ENCODE assay signal across 8 mouse cellular contexts in the genomic region with DNA sequence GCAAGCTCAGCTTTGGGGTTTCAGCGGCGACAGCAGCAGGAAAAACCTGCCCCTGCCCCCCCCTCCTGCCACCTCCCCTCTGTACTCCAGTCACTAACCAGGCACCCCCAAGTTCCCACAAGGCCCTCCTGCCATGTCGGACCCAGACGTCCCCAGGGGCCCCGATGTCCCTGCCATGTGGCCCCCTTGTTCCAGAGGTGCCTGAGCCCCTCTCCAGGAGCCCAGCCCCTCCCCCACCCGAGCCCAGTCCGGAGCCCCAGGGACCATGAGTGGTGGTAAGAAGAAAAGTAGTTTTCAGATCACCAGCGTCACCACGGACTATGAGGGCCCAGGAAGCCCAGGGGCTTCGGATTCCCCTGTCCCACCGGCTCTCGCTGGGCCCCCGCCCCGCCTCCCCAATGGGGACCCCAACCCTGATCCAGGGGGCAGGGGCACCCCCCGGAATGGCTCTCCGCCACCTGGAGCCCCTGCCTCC. TPM values are rescaled to one million over a fixed set of nuclear protein-coding genes. Genes with fewer than 3 reads are reported as not detected.
A peak's percentile ranks its signal among the peaks of the same experiment; 100 is the strongest.
DNase-seq lines count a peak whose midpoint lies in the region; ATAC-seq and TF ChIP-seq lines count a peak whose summit lies in the region.

No protein-coding gene starts in this region.

- WGBS in lung, adult 2 months, result 0% methylated on average over 15 of the region's 16 CpGs
- under 1% methylated on average over 16 of the region's 16 CpGs for WGBS in embryonic facial prominence, embryonic 10.5 days
- WGBS in hindbrain, embryonic 10.5 days, result under 1% methylated on average over 16 of the region's 16 CpGs
- WGBS in liver, embryonic 15.5 days (ENCODE audit: insufficient replicate concordance), result under 1% methylated on average over 16 of the region's 16 CpGs
- WGBS in stomach, embryonic 16.5 days, result 0% methylated on average over 16 of the region's 16 CpGs

- TF ChIP-seq CTCF in lung, adult 2 months (IDR thresholded peaks at IDR 0.05; ENCODE audit: insufficient read depth, low read length), result no peak

- no peak for TF ChIP-seq POLR2A in lung, adult 2 months (IDR thresholded peaks at IDR 0.05; ENCODE audit: borderline replicate concordance, extremely low read depth, low read depth, low read length)

- H3K36me3 ChIP-seq in embryonic facial prominence, embryonic 10.5 days (replicated peaks), result peaks cover 25% of the 10 kb centered on the region
- peaks cover 19% of the 10 kb centered on the region for H3K36me3 ChIP-seq in hindbrain, embryonic 10.5 days
- H3K36me3 ChIP-seq in liver, embryonic 15.5 days (replicated peaks), result peaks cover 21% of the 10 kb centered on the region
- H3K36me3 ChIP-seq in stomach, embryonic 16.5 days (ENCODE audit: control insufficient read depth, insufficient read depth, low read length), result peaks cover 8% of the 10 kb centered on the region; the same call in 1 of the 2 replicates

- H3K9ac ChIP-seq in liver, embryonic 15.5 days, result peak overlapping the region; percentile 88
- H3K9ac ChIP-seq in stomach, embryonic 16.5 days (ENCODE audit: low read length), result peak overlapping the region; percentile 96

- H3K4me2 ChIP-seq in liver, embryonic 15.5 days, result peak overlapping the region; percentile 93
- H3K4me2 ChIP-seq in stomach, embryonic 16.5 days (ENCODE audit: low read depth, low read length), result peak overlapping the region; percentile 98

- peak; percentile 45 for DNase-seq in lung, adult 2 months
- DNase-seq in lung, postnatal 36 days, result no peak
- peak; percentile 43 for DNase-seq in embryonic facial prominence, embryonic 10.5 days (ENCODE audit: low spot score)
- peak; percentile 19 for DNase-seq in hindbrain, embryonic 10.5 days (ENCODE audit: low spot score)
- DNase-seq in right cerebral cortex, postnatal 36 days (ENCODE audit: low spot score in 2 of 2), result no peak
- no peak for DNase-seq in ovary, adult 18-20 months (ENCODE audit: low spot score)

- 0 out of 2 replicates have a peak, but pooled peaks have one; percentile 2 for ATAC-seq in liver, embryonic 15.5 days (ENCODE audit: insufficient read depth)
- ATAC-seq in stomach, embryonic 16.5 days (ENCODE audit: insufficient read depth, low FRiP score), result no peak

- peak overlapping the region; percentile 93 for H3K27ac ChIP-seq in embryonic facial prominence, embryonic 10.5 days (replicated peaks)
- peak overlapping the region; percentile 94 for H3K27ac ChIP-seq in hindbrain, embryonic 10.5 days
- peak overlapping the region; percentile 97 for H3K27ac ChIP-seq in liver, embryonic 15.5 days (replicated peaks)
- H3K27ac ChIP-seq in stomach, embryonic 16.5 days (ENCODE audit: low read length), result peak overlapping the region; percentile 99

- no peaks in the 10 kb centered on the region for H3K27me3 ChIP-seq in embryonic facial prominence, embryonic 10.5 days (replicated peaks; ENCODE audit: low read depth, poor library complexity, severe bottlenecking)
- H3K27me3 ChIP-seq in hindbrain, embryonic 10.5 days (ENCODE audit: insufficient read depth, poor library complexity, severe bottlenecking), result peaks cover 4% of the 10 kb centered on the region; the same call in 1 of the 2 replicates
- 0 out of 2 replicates have a peak, but pooled peaks cover 3% of the 10 kb centered on the region for H3K27me3 ChIP-seq in liver, embryonic 15.5 days
- no peaks in the 10 kb centered on the region for H3K27me3 ChIP-seq in stomach, embryonic 16.5 days (ENCODE audit: control insufficient read depth, insufficient read depth, low read length)

- H3K9me3 ChIP-seq in embryonic facial prominence, embryonic 10.5 days, result no peaks in the 10 kb centered on the region
- H3K9me3 ChIP-seq in hindbrain, embryonic 10.5 days, result no peaks in the 10 kb centered on the region
- no peaks in the 10 kb centered on the region for H3K9me3 ChIP-seq in liver, embryonic 15.5 days (replicated peaks)
- no peaks in the 10 kb centered on the region for H3K9me3 ChIP-seq in stomach, embryonic 16.5 days (replicated peaks; ENCODE audit: control insufficient read depth, low read length)

- H3K4me3 ChIP-seq in lung, adult 2 months (replicated peaks; ENCODE audit: extremely low read depth, low read depth, low read length), result peak overlapping the region; percentile 81
- peak overlapping the region; percentile 88 for H3K4me3 ChIP-seq in embryonic facial prominence, embryonic 10.5 days
- H3K4me3 ChIP-seq in hindbrain, embryonic 10.5 days, result peak overlapping the region; percentile 69
- H3K4me3 ChIP-seq in liver, embryonic 15.5 days (replicated peaks), result peak overlapping the region; percentile 75
- peak overlapping the region; percentile 88 for H3K4me3 ChIP-seq in stomach, embryonic 16.5 days (replicated peaks; ENCODE audit: low read length)

- peaks cover 10% of the 10 kb centered on the region for H3K4me1 ChIP-seq in lung, adult 2 months (ENCODE audit: control insufficient read depth, insufficient read depth, low read length)
- H3K4me1 ChIP-seq in embryonic facial prominence, embryonic 10.5 days, result peaks cover 43% of the 10 kb centered on the region
- peaks cover 45% of the 10 kb centered on the region for H3K4me1 ChIP-seq in hindbrain, embryonic 10.5 days (replicated peaks)
- peaks cover 56% of the 10 kb centered on the region for H3K4me1 ChIP-seq in liver, embryonic 15.5 days (replicated peaks)
- peaks cover 21% of the 10 kb centered on the region for H3K4me1 ChIP-seq in stomach, embryonic 16.5 days (ENCODE audit: control insufficient read depth, insufficient read depth, low read length)

RNA-seq across cellular contexts. Expression of a gene that starts 1.4 kb away (rescaled TPM):
- 103 and 110 TPM in 2 replicates for polyA plus RNA-seq in lung, adult 2 months (2012; rRNA removed)
- polyA plus RNA-seq in embryonic facial prominence, embryonic 10.5 days (2016; fragmentation: Nextera tagmentation; extraction: Ambion mirVana), result 89.8 and 94.3 TPM in 2 replicates
- 82.5 and 86.0 TPM in 2 replicates for polyA plus RNA-seq in hindbrain, embryonic 10.5 days (2016; fragmentation: Nextera tagmentation; extraction: Ambion mirVana)
- 68.8 and 75.1 TPM in 2 replicates for polyA plus RNA-seq in liver, embryonic 15.5 days (2015; fragmentation: Nextera tagmentation; extraction: Ambion mirVana)
- 115 and 119 TPM in 2 replicates for polyA plus RNA-seq in stomach, embryonic 16.5 days (2015; fragmentation: Nextera tagmentation; extraction: Ambion mirVana)

RNA-seq across cellular contexts. Expression of a gene that starts 5.5 kb away (rescaled TPM):
- polyA plus RNA-seq in lung, adult 2 months (2012; rRNA removed), result 2.3 and 2.4 TPM in 2 replicates
- polyA plus RNA-seq in embryonic facial prominence, embryonic 10.5 days (2016; fragmentation: Nextera tagmentation; extraction: Ambion mirVana), result 3.0 and 3.6 TPM in 2 replicates
- 4.7 and 9.5 TPM in 2 replicates for polyA plus RNA-seq in hindbrain, embryonic 10.5 days (2016; fragmentation: Nextera tagmentation; extraction: Ambion mirVana)
- polyA plus RNA-seq in liver, embryonic 15.5 days (2015; fragmentation: Nextera tagmentation; extraction: Ambion mirVana), result 0.21 and 0.39 TPM in 2 replicates
- polyA plus RNA-seq in stomach, embryonic 16.5 days (2015; fragmentation: Nextera tagmentation; extraction: Ambion mirVana), result 2.7 and 3.1 TPM in 2 replicates

RNA-seq across cellular contexts. Expression of a gene that starts 31.8 kb away (rescaled TPM):
- polyA plus RNA-seq in lung, adult 2 months (2012; rRNA removed), result 32.7 and 46.7 TPM in 2 replicates
- polyA plus RNA-seq in embryonic facial prominence, embryonic 10.5 days (2016; fragmentation: Nextera tagmentation; extraction: Ambion mirVana), result 47.9 and 49.1 TPM in 2 replicates
- polyA plus RNA-seq in hindbrain, embryonic 10.5 days (2016; fragmentation: Nextera tagmentation; extraction: Ambion mirVana), result 51.4 and 78.3 TPM in 2 replicates
- 21.0 and 21.3 TPM in 2 replicates for polyA plus RNA-seq in liver, embryonic 15.5 days (2015; fragmentation: Nextera tagmentation; extraction: Ambion mirVana)
- polyA plus RNA-seq in stomach, embryonic 16.5 days (2015; fragmentation: Nextera tagmentation; extraction: Ambion mirVana), result 9.4 and 17.0 TPM in 2 replicates

RNA-seq across cellular contexts. Expression of a gene that starts 40.6 kb away (rescaled TPM):
- polyA plus RNA-seq in lung, adult 2 months (2012; rRNA removed), result 43.3 and 44.2 TPM in 2 replicates
- polyA plus RNA-seq in embryonic facial prominence, embryonic 10.5 days (2016; fragmentation: Nextera tagmentation; extraction: Ambion mirVana), result 9.1 and 11.5 TPM in 2 replicates
- 12.6 TPM in 2 replicates for polyA plus RNA-seq in hindbrain, embryonic 10.5 days (2016; fragmentation: Nextera tagmentation; extraction: Ambion mirVana)
- 4.0 and 5.0 TPM in 2 replicates for polyA plus RNA-seq in liver, embryonic 15.5 days (2015; fragmentation: Nextera tagmentation; extraction: Ambion mirVana)
- polyA plus RNA-seq in stomach, embryonic 16.5 days (2015; fragmentation: Nextera tagmentation; extraction: Ambion mirVana), result 7.4 and 8.2 TPM in 2 replicates

RNA-seq across cellular contexts. Expression of a gene that starts 40.7 kb away (rescaled TPM):
- polyA plus RNA-seq in lung, adult 2 months (2012; rRNA removed), result 0.49 and 0.60 TPM in 2 replicates
- 14.5 and 17.5 TPM in 2 replicates for polyA plus RNA-seq in embryonic facial prominence, embryonic 10.5 days (2016; fragmentation: Nextera tagmentation; extraction: Ambion mirVana)
- 11.9 and 13.9 TPM in 2 replicates for polyA plus RNA-seq in hindbrain, embryonic 10.5 days (2016; fragmentation: Nextera tagmentation; extraction: Ambion mirVana)
- polyA plus RNA-seq in liver, embryonic 15.5 days (2015; fragmentation: Nextera tagmentation; extraction: Ambion mirVana), result 3.2 and 3.3 TPM in 2 replicates
- polyA plus RNA-seq in stomach, embryonic 16.5 days (2015; fragmentation: Nextera tagmentation; extraction: Ambion mirVana), result 15.4 and 18.0 TPM in 2 replicates

Comparison
In these comparisons a context has a peak if more than half of its experiments do, and no peak if none do; other contexts are left out.
1. DNase-seq: peak in lung, adult 2 months (single experiment), embryonic facial prominence, embryonic 10.5 days (single experiment) and hindbrain, embryonic 10.5 days (single experiment); none in lung, postnatal 36 days (single experiment), right cerebral cortex, postnatal 36 days (0 of 2) and ovary, adult 18-20 months (single experiment).
2. Peak in every context shown above with its lines, with median percentiles within 50 percentile points of each other: H3K4me3 ChIP-seq and H3K27ac ChIP-seq.